Mouse (Mus musculus): Measurements from ENCODE around the gene Dars. TPM values are rescaled to one million over a fixed set of nuclear protein-coding genes. Genes with fewer than 3 reads are reported as not detected.
A peak's percentile ranks its signal among the peaks of the same experiment; 100 is the strongest.

Dars gene
- total RNA-seq, 2 experiments from 2014 or later = 66.3 to 68.0 TPM

DNA sequence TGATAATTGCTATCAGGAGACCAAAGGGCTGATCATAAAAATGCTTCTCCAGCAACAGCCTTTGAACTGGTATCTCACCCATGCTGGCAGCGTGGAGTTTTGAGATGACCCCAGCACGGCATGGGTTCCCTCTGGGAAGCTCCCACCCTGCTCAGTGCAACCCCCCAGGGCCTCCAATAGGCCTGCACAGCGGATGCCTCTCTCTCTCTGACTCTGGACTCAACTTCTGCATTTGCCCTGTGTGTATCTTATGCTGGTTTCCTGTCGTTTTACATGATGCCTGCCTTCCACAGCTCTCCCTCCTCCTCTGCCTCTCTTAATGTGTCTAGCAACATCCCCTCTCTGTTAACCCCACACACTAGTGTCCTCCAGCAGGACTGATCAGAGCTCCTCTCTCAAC, 102.5 kb downstream of the Dars start:
- no peak for DNase-seq (ENCODE audit: low spot score in 2 of 2)
- peak overlapping the region; percentile 70 for H3K27ac ChIP-seq
- H3K4me3 ChIP-seq = peak overlapping the region; percentile 8; the same call in 1 of the 2 replicates
- no peak for TF ChIP-seq CTCF (conservative IDR thresholded peaks at IDR 0.05)

Other genes with a start within 250 kb of the Dars start
- gene Ubxn4, start 173.4 kb downstream of the Dars start, total RNA-seq (2021) = 10 to 100 TPM; 61.7 to 62.8 TPM
- 10 to 100 TPM; 58.4 to 74.2 TPM for gene Lct, start 89.0 kb downstream of the Dars start, total RNA-seq (2021)
- gene Mcm6, start 57.7 kb downstream of the Dars start, total RNA-seq (2021) = 10 to 100 TPM; 17.6 to 23.4 TPM
- gene Cxcr4, start 174.9 kb upstream of the Dars start, total RNA-seq (2021) = 1 to 10 TPM; 6.0 to 6.7 TPM